ENCODE assay signal across 8 mouse cellular contexts in genomic region chr9:120576662-120577013, GRCm38 (mm10). TPM values are rescaled to one million over a fixed set of nuclear protein-coding genes. Genes with fewer than 3 reads are reported as not detected.
DNase-seq lines count a peak whose midpoint lies in the region; ATAC-seq and TF ChIP-seq lines count a peak whose summit lies in the region.

No protein-coding gene starts in this region.

- H3K79me2 ChIP-seq in myocyte (ENCODE audit: control insufficient read depth, insufficient read depth), result peaks cover 20% of the 10 kb centered on the region

- H3K27me3 ChIP-seq in heart, postnatal 0 days (ENCODE audit: control insufficient read depth, insufficient read depth, low read length), result no peaks in the 10 kb centered on the region
- H3K27me3 ChIP-seq in embryonic facial prominence, embryonic 12.5 days, result no peaks in the 10 kb centered on the region
- H3K27me3 ChIP-seq in intestine, embryonic 16.5 days (replicated peaks; ENCODE audit: control insufficient read depth, insufficient read depth, low read length), result no peaks in the 10 kb centered on the region
- H3K27me3 ChIP-seq in myocyte (ENCODE audit: control insufficient read depth, insufficient read depth, insufficient read length), result no peaks in the 10 kb centered on the region

- H3K9ac ChIP-seq in heart, postnatal 0 days (replicated peaks; ENCODE audit: low read depth, low read length), result no peak overlapping the region
- H3K9ac ChIP-seq in embryonic facial prominence, embryonic 12.5 days, result no peak overlapping the region
- H3K9ac ChIP-seq in intestine, embryonic 16.5 days (ENCODE audit: low read depth, low read length), result no peak overlapping the region

- ATAC-seq in heart, postnatal 0 days (ENCODE audit: insufficient read depth, low read depth), result no peak
- peak; percentile 8; the same call in 1 of the 2 replicates for ATAC-seq in embryonic facial prominence, embryonic 12.5 days (ENCODE audit: insufficient number of reproducible peaks, insufficient read depth, low FRiP score, low TSS enrichment)
- ATAC-seq in intestine, embryonic 16.5 days, result peak; percentile 13; the same call in 1 of the 2 replicates

- H3K4me1 ChIP-seq in heart, postnatal 0 days (ENCODE audit: control insufficient read depth, insufficient read depth), result peaks cover 12% of the 10 kb centered on the region; the same call in 1 of the 2 replicates
- peaks cover 16% of the 10 kb centered on the region for H3K4me1 ChIP-seq in embryonic facial prominence, embryonic 12.5 days
- peaks cover 16% of the 10 kb centered on the region for H3K4me1 ChIP-seq in intestine, embryonic 16.5 days (ENCODE audit: control insufficient read depth, insufficient read depth, low read length)

- no peak for DNase-seq in heart, postnatal 0 days (ENCODE audit: low spot score)
- DNase-seq in heart, postnatal 4 days, result no peak
- DNase-seq in spleen, postnatal 14 days (ENCODE audit: low spot score in 2 of 2), result no peak
- DNase-seq in cerebellum, adult 18-20 months, result no peak
- DNase-seq in gastrocnemius, postnatal 4 days (ENCODE audit: low spot score in 2 of 2), result no peak

- no peak for TF ChIP-seq EP300 in heart, postnatal 0 days (IDR thresholded peaks at IDR 0.05; ENCODE audit: low read depth)

- no peak for TF ChIP-seq CTCF in heart, postnatal 0 days (IDR thresholded peaks at IDR 0.05; ENCODE audit: low read depth)

- peak overlapping the region; percentile 72 for H3K4me3 ChIP-seq in heart, postnatal 0 days (ENCODE audit: low read depth, low read length)
- H3K4me3 ChIP-seq in embryonic facial prominence, embryonic 12.5 days, result peak overlapping the region; percentile 63
- H3K4me3 ChIP-seq in intestine, embryonic 16.5 days (ENCODE audit: low read length), result peak overlapping the region; percentile 81
- peak overlapping the region; percentile 19 for H3K4me3 ChIP-seq in myocyte

- H3ac ChIP-seq in myocyte (ENCODE audit: control insufficient read depth, insufficient read length), result no peak overlapping the region

- H3K4me2 ChIP-seq in heart, postnatal 0 days (ENCODE audit: low read depth, low read length), result peak overlapping the region; percentile 71
- peak overlapping the region; percentile 91 for H3K4me2 ChIP-seq in embryonic facial prominence, embryonic 12.5 days (replicated peaks)
- peak overlapping the region; percentile 95 for H3K4me2 ChIP-seq in intestine, embryonic 16.5 days (ENCODE audit: low read depth, low read length)
- peak overlapping the region; percentile 66 for H3K4me2 ChIP-seq in myocyte (ENCODE audit: low read depth)

- no peak overlapping the region for H3K27ac ChIP-seq in heart, postnatal 0 days (ENCODE audit: low read depth)
- 0 out of 2 replicates have a peak overlapping the region, but pooled peaks have one; percentile 56 for H3K27ac ChIP-seq in embryonic facial prominence, embryonic 12.5 days
- peak overlapping the region; percentile 37 for H3K27ac ChIP-seq in intestine, embryonic 16.5 days (ENCODE audit: low read length)

- H3K9me3 ChIP-seq in heart, postnatal 0 days (replicated peaks; ENCODE audit: control insufficient read depth, low read length), result no peaks in the 10 kb centered on the region
- H3K9me3 ChIP-seq in embryonic facial prominence, embryonic 12.5 days, result no peaks in the 10 kb centered on the region
- H3K9me3 ChIP-seq in intestine, embryonic 16.5 days (ENCODE audit: control insufficient read depth, low read length), result no peaks in the 10 kb centered on the region

- H3K36me3 ChIP-seq in heart, postnatal 0 days (replicated peaks; ENCODE audit: control insufficient read depth, insufficient read depth, low read length), result peaks cover 33% of the 10 kb centered on the region
- H3K36me3 ChIP-seq in embryonic facial prominence, embryonic 12.5 days, result peaks cover 36% of the 10 kb centered on the region
- H3K36me3 ChIP-seq in intestine, embryonic 16.5 days (ENCODE audit: control insufficient read depth, insufficient read depth, low read length), result peaks cover 18% of the 10 kb centered on the region; the same call in 1 of the 2 replicates
- peaks cover 35% of the 10 kb centered on the region for H3K36me3 ChIP-seq in myocyte (ENCODE audit: control insufficient read depth, insufficient read depth)

- no peak for TF ChIP-seq POLR2A in myocyte (IDR thresholded peaks at IDR 0.05; ENCODE audit: insufficient read length, low read depth)

- 3% methylated on average over 4 of the region's 4 CpGs for WGBS in heart, postnatal 0 days
- 10% methylated on average over 4 of the region's 4 CpGs for WGBS in embryonic facial prominence, embryonic 12.5 days
- 2% methylated on average over 4 of the region's 4 CpGs for WGBS in intestine, embryonic 16.5 days

TF ChIP-seq in myocyte, 11 proteins besides CTCF, POLR2A, EP300 and RAD21:
- TF ChIP-seq USF1 (IDR thresholded peaks at IDR 0.05; ENCODE audit: low read depth), result no peak
- TF ChIP-seq MYOG (IDR thresholded peaks at IDR 0.05; ENCODE audit: control insufficient read depth in 1 of 3, insufficient read depth in 1 of 3, insufficient read length in 2 of 3, low read depth in 2 of 3), result no peak
- no peak for TF ChIP-seq TCF12 (IDR thresholded peaks at IDR 0.05; ENCODE audit: insufficient read depth, poor library complexity, severe bottlenecking)
- TF ChIP-seq REST (IDR thresholded peaks at IDR 0.05; ENCODE audit: insufficient read depth, insufficient read length), result no peak
- no peak for TF ChIP-seq CEBPB (IDR thresholded peaks at IDR 0.05; ENCODE audit: insufficient read depth, poor library complexity, severe bottlenecking)
- no peak for TF ChIP-seq TCF3 (IDR thresholded peaks at IDR 0.05; ENCODE audit: insufficient read length, low read depth)
- TF ChIP-seq SRF (IDR thresholded peaks at IDR 0.05; ENCODE audit: control insufficient read depth, insufficient read length, low read depth), result no peak
- TF ChIP-seq E2F4 (IDR thresholded peaks at IDR 0.05; ENCODE audit: insufficient read depth), result no peak
- TF ChIP-seq MYOD1 (IDR thresholded peaks at IDR 0.05; ENCODE audit: control insufficient read depth in 1 of 3, insufficient read length in 2 of 3, low read depth in 2 of 3), result no peak
- TF ChIP-seq POLR2AphosphoS2 (IDR thresholded peaks at IDR 0.05; ENCODE audit: insufficient read length, low read depth), result no peak
- no peak for TF ChIP-seq MAX (IDR thresholded peaks at IDR 0.05; ENCODE audit: low read depth)

RNA-seq across cellular contexts. Expression of gene Rpl14, which starts 5.4 kb away (rescaled TPM):
- total RNA-seq in heart, postnatal 0 days (2014; rRNA removed; ENCODE audit: low replicate concordance), result 146 and 156 TPM in 2 replicates
- polyA plus RNA-seq in heart, postnatal 0 days (2015; fragmentation: Nextera tagmentation; extraction: Ambion mirVana), result 355 and 400 TPM in 2 replicates
- 100 to 1,000 TPM; 434 to 461 TPM for total RNA-seq in heart, postnatal 4 days (2021)
- polyA plus RNA-seq in embryonic facial prominence, embryonic 12.5 days (2016; fragmentation: Nextera tagmentation; extraction: Ambion mirVana), result 774 and 808 TPM in 2 replicates
- 753 and 789 TPM in 2 replicates for polyA plus RNA-seq in intestine, embryonic 16.5 days (2015; fragmentation: Nextera tagmentation; extraction: Ambion mirVana)
- polyA plus RNA-seq in myocyte (2012; fragmentation: generic; extraction: Trizol), result 1,509 TPM
- 100 to 1,000 TPM; 689 to 696 TPM for total RNA-seq in gastrocnemius, postnatal 4 days (2021)

RNA-seq across cellular contexts. Expression of gene Entpd3, which starts 37.0 kb away (rescaled TPM):
- 0.23 and 2.8 TPM in 2 replicates for total RNA-seq in heart, postnatal 0 days (2014; rRNA removed; ENCODE audit: low replicate concordance)
- 0.05 TPM in 1 of 2 replicates, not detected in the other for polyA plus RNA-seq in heart, postnatal 0 days (2015; fragmentation: Nextera tagmentation; extraction: Ambion mirVana)
- total RNA-seq in heart, postnatal 4 days (2021), result under 1 TPM; 0.07 to 0.09 TPM
- polyA plus RNA-seq in embryonic facial prominence, embryonic 12.5 days (2016; fragmentation: Nextera tagmentation; extraction: Ambion mirVana), result 1.7 and 2.4 TPM in 2 replicates
- 1.7 and 1.9 TPM in 2 replicates for polyA plus RNA-seq in intestine, embryonic 16.5 days (2015; fragmentation: Nextera tagmentation; extraction: Ambion mirVana)
- polyA plus RNA-seq in myocyte (2012; fragmentation: generic; extraction: Trizol), result 1.1 TPM
- total RNA-seq in gastrocnemius, postnatal 4 days (2021), result not detected

Comparison
In these comparisons a context has a peak if more than half of its experiments do, and no peak if none do; other contexts are left out.
1. H3K4me3 ChIP-seq: peak in every context shown above with its lines; median percentile 81 in intestine, embryonic 16.5 days; 72 in heart, postnatal 0 days; 63 in embryonic facial prominence, embryonic 12.5 days; 19 in myocyte.